Mouse (Mus musculus) cerebellum, postnatal 4 days (tissue): Measurements from ENCODE around the gene Large1.
"Not testable (repeated sequence)": the region's sequence is repeated elsewhere in the genome, so short reads cannot be mapped to it uniquely, and the experiment has no call there.

ENCODE experiments used
- DNase-seq, 2 experiments: peaks; one replicate each; pipeline ENCODE4 v3.0.0; 2022; ENCODE audit warnings: low spot score in 2 of 2, mixed read lengths in 1 of 2

The Large1 gene

GRCm38 (mm10) chr8:73016303-73016702 lies 337.0 kb downstream of the Large1 start:
- DNase-seq: no peak

GRCm38 (mm10) chr8:73007489-73007888 lies 345.9 kb downstream of the Large1 start:
- peak in 1 of 2 experiments; percentile 11 for DNase-seq

GRCm38 (mm10) chr8:73003858-73004257 lies 349.5 kb downstream of the Large1 start:
- DNase-seq: peak in 1 of 2 experiments; percentile 8

- DNase-seq: no peak
These were observed 359.5 kb downstream of the Large1 start for GRCm38 (mm10) chr8:72993831-72994230.

- no peak for DNase-seq
These were observed 362.9 kb downstream of the Large1 start for GRCm38 (mm10) chr8:72990425-72990824.

GRCm38 (mm10) chr8:72982832-72983231 lies 370.5 kb downstream of the Large1 start:
- no peak for DNase-seq

GRCm38 (mm10) chr8:72955074-72955473 lies 398.3 kb downstream of the Large1 start:
- no peak for DNase-seq

- not testable (repeated sequence) for DNase-seq
These were observed 411.9 kb downstream of the Large1 start for GRCm38 (mm10) chr8:72941393-72941792.

GRCm38 (mm10) chr8:72919182-72919902 lies 434.0 kb downstream of the Large1 start:
- DNase-seq: no peak

- no peak for DNase-seq
These were observed 447.8 kb downstream of the Large1 start for GRCm38 (mm10) chr8:72905491-72905890.

GRCm38 (mm10) chr8:72901591-72901990 lies 451.7 kb downstream of the Large1 start:
- DNase-seq: no peak

- no peak for DNase-seq
These were observed 454.0 kb downstream of the Large1 start for GRCm38 (mm10) chr8:72899321-72899720.

GRCm38 (mm10) chr8:72883033-72883432 lies 470.3 kb downstream of the Large1 start:
- DNase-seq: no peak

GRCm38 (mm10) chr8:72873411-72873810 lies 479.9 kb downstream of the Large1 start:
- DNase-seq: no peak

- DNase-seq: no peak
These were observed 506.5 kb downstream of the Large1 start for GRCm38 (mm10) chr8:72846881-72847280.

GRCm38 (mm10) chr8:72835863-72836262 lies 517.5 kb downstream of the Large1 start:
- DNase-seq: no peak

- DNase-seq: no peak
These were observed 520.2 kb downstream of the Large1 start for GRCm38 (mm10) chr8:72833112-72833511.

GRCm38 (mm10) chr8:72832371-72832770 lies 521.0 kb downstream of the Large1 start:
- no peak for DNase-seq

- DNase-seq: no peak
These were observed 535.5 kb downstream of the Large1 start for GRCm38 (mm10) chr8:72817655-72818349.

GRCm38 (mm10) chr8:72816679-72817078 lies 536.7 kb downstream of the Large1 start:
- no peak for DNase-seq

- no peak for DNase-seq
These were observed 537.7 kb downstream of the Large1 start for GRCm38 (mm10) chr8:72815681-72816080.

- DNase-seq: no peak
These were observed 540.6 kb downstream of the Large1 start for GRCm38 (mm10) chr8:72812690-72813089.

GRCm38 (mm10) chr8:72801583-72801982 lies 551.8 kb downstream of the Large1 start:
- no peak for DNase-seq
